Mouse (Mus musculus) testis, adult 2 months (tissue): Measurements from ENCODE around the gene Pak6. TPM values are rescaled to one million over a fixed set of nuclear protein-coding genes. Genes with fewer than 3 reads are reported as not detected.

Source experiments
- H3K27ac ChIP-seq: fragments of 200-500 bp; 2 replicates; pipeline ENCODE4 v1.5.1; 2012; ENCODE audit warnings: low read depth, low read length; ENCODE audit not compliant: control insufficient read depth, insufficient read depth
- H3K27me3 ChIP-seq: fragments of 200-500 bp; 2 replicates; pipeline ENCODE4 v1.6.1; 2012; ENCODE audit warnings: mild to moderate bottlenecking, low read length, moderate library complexity; ENCODE audit not compliant: control insufficient read depth, insufficient read depth
- H3K36me3 ChIP-seq: fragments of 200-500 bp; 2 replicates; pipeline ENCODE4 v1.6.1; 2012; ENCODE audit warnings: mild to moderate bottlenecking, low read length; ENCODE audit not compliant: control insufficient read depth, insufficient read depth
- H3K4me1 ChIP-seq: fragments of 200-500 bp; 2 replicates; pipeline ENCODE4 v1.6.1; 2012; ENCODE audit warnings: low read length; ENCODE audit not compliant: control insufficient read depth, insufficient read depth
- H3K4me3 ChIP-seq: fragments of 200-500 bp; 2 replicates; pipeline ENCODE4 v1.5.1; 2012; ENCODE audit warnings: low read depth, mild to moderate bottlenecking, low read length, moderate library complexity, mixed read lengths; ENCODE audit not compliant: control insufficient read depth
- CTCF ChIP-seq: fragments of 200-500 bp; IDR thresholded peaks from 2 replicates; pipeline ENCODE4 v1.5.1; 2012; ENCODE audit warnings: low read depth, mild to moderate bottlenecking, inconsistent platforms, low read length, moderate library complexity; ENCODE audit not compliant: control insufficient read depth, insufficient read depth, insufficient replicate concordance
- POLR2A ChIP-seq: fragments of 200-500 bp; IDR thresholded peaks from 2 replicates; pipeline ENCODE4 v1.6.1; 2012; ENCODE audit warnings: low read depth, mild to moderate bottlenecking, inconsistent platforms, low read length, moderate library complexity; ENCODE audit not compliant: control insufficient read depth
- polyA plus RNA-seq: library from polyadenylated mRNA; depleted of rRNA; stranded (reverse); fragments of >200 nt; gene quantifications from 2 replicates; pipeline ENCODE4 v1.2.3, GENCODE M21; 2012

Gene Pak6
- polyA plus RNA-seq, 1 experiment = 6.2 TPM

DNA sequence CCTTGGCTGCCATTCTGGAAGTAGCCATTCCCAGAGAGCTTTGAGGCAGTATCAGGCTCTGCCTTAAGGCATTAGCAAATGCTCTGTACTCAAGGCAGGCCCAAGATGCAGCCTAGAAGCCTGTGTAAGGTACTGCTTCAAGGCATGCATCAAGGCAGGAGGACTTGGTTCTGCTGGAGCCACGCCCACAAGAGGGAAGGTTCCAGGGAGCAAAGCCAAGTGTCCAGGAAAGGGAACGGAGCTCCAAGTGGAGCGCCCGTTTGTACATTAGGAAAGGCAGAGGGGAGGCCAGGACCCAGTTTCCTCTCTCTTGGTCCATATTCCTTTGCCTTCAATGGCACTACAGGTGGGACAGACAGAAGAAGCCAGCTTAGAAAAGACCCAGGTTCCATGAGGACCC, 45.4 kb downstream of the Pak6 start:
- Histone ChIP-seq H3K4me1 (peaks cover 28% of the 10 kb centered on the region), H3K4me3 (peak overlapping the region; percentile 79), H3K27me3 (no peaks in the 10 kb centered on the region), H3K27ac (no peak overlapping the region), H3K36me3 (no peaks in the 10 kb centered on the region)
- TF ChIP-seq POLR2A (no peak), CTCF (no peak)

DNA sequence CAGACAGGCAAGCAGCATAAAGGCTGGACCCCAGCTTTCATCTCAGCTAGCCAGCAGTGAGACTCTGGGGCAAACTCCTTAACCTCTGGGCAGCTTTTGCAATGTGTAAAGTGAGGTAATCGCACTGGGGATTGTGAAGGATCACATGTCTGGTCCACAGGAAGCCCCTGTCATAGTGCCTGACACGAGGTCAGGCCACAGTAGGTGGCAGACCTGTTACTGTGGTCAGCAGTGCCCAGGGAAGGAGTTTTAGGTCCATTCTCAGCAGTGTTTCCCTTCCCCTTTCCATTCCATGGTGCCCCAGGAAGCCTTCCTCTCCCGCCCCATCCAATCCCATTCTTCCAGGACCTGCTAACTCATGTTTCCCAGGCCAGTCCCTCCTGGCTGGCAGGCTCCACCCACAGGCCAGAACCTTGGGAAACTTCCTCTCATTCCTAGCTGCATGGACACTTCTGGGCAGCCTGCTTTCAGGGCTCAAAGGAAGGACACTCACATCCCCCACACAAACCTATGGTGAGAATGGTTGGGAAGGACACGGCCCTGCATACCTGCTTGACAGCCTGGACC, 46.6 kb downstream of the Pak6 start:
- H3K36me3 ChIP-seq = no peaks in the 10 kb centered on the region
- H3K27me3 ChIP-seq = no peaks in the 10 kb centered on the region
- no peak for TF ChIP-seq CTCF
- peak; percentile 27; the same call in 1 of the 2 replicates for TF ChIP-seq POLR2A

DNA sequence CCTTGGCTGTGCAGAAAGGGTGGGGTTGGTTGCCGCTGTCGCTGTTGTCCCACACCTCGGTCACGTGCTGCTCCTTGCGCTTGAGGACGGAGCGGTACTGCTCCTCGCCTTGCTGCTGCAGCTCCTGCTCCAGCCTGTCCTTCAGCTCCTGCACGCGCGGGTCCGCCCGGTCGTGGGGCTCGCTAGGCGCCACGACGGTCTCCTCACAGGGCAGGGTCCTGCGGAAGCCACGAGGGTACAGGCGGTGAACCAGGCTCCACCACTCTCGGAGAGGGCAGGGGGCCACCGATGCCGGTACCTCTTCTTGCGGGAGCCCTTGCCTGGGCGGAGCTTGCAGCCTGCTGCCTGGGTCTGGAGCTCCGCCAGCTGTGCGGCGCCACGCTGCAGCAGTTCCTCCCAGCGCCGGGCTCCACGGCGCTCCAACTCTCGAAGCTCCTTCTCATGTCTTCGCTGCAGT, 48.0 kb downstream of the Pak6 start:
- H3K27ac ChIP-seq = no peak overlapping the region
- TF ChIP-seq CTCF = no peak
- TF ChIP-seq POLR2A = no peak
- peaks cover 20% of the 10 kb centered on the region for H3K4me1 ChIP-seq
- peak overlapping the region; percentile 79 for H3K4me3 ChIP-seq
- no peaks in the 10 kb centered on the region for H3K27me3 ChIP-seq
- H3K36me3 ChIP-seq = no peaks in the 10 kb centered on the region

More for the DNA sequence above, 46.6 kb downstream of the Pak6 start:
- Histone ChIP-seq H3K4me1 (peaks cover 23% of the 10 kb centered on the region), H3K4me3 (peak overlapping the region; percentile 79), H3K27ac (no peak overlapping the region)

DNA sequence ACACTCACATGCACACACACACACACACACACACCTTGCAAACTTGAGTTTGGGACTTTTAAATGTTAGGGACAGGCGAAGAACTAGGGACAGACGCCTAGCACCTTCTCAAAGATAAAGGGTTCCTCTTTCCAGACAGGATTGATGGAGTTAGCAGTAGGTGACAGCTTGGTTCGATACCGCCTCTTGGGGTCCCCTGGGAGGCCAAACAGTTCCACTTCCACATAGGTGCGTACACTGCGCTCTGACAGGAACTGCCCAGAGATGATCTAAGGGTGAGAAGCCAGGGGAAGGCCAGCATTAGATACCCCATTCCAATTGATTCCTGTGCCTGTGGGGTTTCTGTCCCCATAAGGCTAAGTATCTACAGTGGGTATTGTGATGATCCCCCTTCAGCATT, 50.5 kb downstream of the Pak6 start:
- no peak overlapping the region for H3K4me3 ChIP-seq
- H3K36me3 ChIP-seq = no peaks in the 10 kb centered on the region
- H3K27ac ChIP-seq = no peak overlapping the region
- no peaks in the 10 kb centered on the region for H3K27me3 ChIP-seq
- H3K4me1 ChIP-seq = peaks cover 20% of the 10 kb centered on the region
- TF ChIP-seq CTCF = no peak

DNA sequence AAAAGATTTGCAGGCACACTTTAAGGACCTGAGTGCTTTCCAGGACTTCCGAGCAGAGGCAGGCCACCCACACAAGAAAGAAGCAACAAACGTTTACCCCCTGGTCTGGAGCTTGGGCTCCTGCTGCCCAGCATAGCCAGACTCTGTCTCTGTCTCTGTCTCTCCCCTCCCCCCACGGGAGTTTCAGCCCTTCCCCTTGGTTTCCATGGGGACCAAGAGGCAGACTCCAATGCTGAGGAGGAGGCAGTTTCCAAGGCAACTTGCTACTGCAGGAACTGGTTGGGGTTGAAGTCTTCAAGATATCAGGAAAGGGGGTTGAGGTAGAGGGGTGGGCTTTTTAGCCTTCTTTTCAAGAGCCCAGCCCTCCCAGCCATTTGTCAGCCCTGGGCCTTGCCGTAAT, 51.1 kb downstream of the Pak6 start:
- TF ChIP-seq POLR2A (no peak; the same call in 1 of the 2 replicates), CTCF (no peak)
- Histone ChIP-seq H3K4me3 (no peak overlapping the region), H3K27ac (no peak overlapping the region), H3K36me3 (no peaks in the 10 kb centered on the region), H3K4me1 (peaks cover 20% of the 10 kb centered on the region), H3K27me3 (no peaks in the 10 kb centered on the region)

DNA sequence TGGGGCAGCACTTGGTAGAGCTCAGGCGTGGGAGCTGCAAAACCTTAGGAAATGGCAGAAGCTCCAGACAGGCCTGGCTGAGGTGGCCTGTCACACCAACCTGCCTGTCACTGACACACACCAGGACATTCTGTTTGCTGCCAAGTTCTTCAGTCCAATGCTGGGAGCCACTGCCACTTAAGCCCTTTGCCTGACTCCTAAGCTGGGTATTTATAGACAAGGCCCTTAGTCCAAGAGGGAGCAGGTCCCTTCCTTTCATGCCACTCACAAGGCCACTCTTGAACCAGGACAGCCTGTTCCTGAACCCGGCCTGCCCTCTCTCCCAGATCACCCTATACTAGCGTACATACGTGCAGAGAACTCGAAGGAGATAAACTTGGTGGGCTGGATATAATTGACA, 53.6 kb downstream of the Pak6 start:
- Histone ChIP-seq H3K27ac (no peak overlapping the region), H3K4me1 (peaks cover 7% of the 10 kb centered on the region), H3K4me3 (no peak overlapping the region), H3K27me3 (no peaks in the 10 kb centered on the region), H3K36me3 (no peaks in the 10 kb centered on the region)
- TF ChIP-seq POLR2A = no peak
- no peak for TF ChIP-seq CTCF

DNA sequence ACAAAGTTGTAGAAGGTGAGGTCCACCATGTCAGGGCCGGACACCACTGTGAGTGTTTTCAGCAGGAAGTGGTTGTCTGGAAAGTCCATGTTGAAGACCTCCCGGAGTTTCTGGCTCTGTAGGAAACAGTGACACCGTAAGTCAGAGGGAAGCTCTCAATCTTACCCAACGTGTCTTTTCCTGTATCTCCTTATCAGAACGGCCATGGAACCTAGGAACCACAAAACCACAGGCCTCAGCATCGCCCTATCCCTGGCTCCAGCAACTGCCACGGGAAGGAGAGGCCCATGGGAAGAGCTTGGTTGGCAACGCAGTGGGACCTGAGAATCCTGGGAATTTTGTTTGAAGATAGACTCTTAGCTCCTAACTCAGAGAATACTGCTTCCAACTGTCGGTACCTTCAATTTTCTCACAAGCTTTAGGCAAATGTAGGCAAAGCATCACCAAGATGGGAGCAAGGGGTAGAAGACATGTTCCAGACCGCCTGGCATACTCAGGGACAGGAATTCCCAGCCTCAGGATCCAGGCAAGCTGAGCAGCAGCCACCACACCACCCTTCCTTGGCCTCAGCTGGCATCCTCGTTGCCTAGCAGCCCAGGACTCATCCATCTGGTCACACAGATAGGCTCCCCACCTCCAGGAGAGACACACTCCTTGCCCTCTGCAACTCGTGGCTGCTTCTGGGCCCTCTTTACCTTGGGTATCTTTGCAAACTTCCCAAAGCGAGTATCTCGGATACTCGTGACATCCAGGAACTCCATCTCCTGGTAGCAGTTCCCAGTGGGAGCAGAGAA, 60.8 kb downstream of the Pak6 start:
- Histone ChIP-seq H3K27ac (no peak overlapping the region), H3K4me1 (peaks cover 13% of the 10 kb centered on the region), H3K4me3 (no peak overlapping the region), H3K27me3 (no peaks in the 10 kb centered on the region), H3K36me3 (no peaks in the 10 kb centered on the region)
- TF ChIP-seq POLR2A (no peak), CTCF (no peak)
